Mouse (Mus musculus) limb, embryonic 13.5 days (tissue): Measurements from ENCODE around the gene Zfp791. TPM values are rescaled to one million over a fixed set of nuclear protein-coding genes. Genes with fewer than 3 reads are reported as not detected.
A peak's percentile ranks its signal among the peaks of the same experiment; 100 is the strongest.

ENCODE experiments used
- ATAC-seq: fragments of 200-750 bp; cut with Nextera tagmentation; 2 replicates; pipeline ENCODE4 v1.8.0; 2017; ENCODE audit warnings: low read depth, moderate number of reproducible peaks, moderate TSS enrichment; ENCODE audit not compliant: low FRiP score
- H3K27ac ChIP-seq: fragments of 300-500 bp; sonication (generic); 2 replicates; pipeline ENCODE4 v1.5.1; 2015; ENCODE audit warnings: inconsistent platforms, mild to moderate bottlenecking, moderate library complexity
- H3K27me3 ChIP-seq: fragments of 300-500 bp; sonication (generic); 2 replicates; pipeline ENCODE4 v1.6.1; 2015; ENCODE audit warnings: mild to moderate bottlenecking, inconsistent platforms
- H3K36me3 ChIP-seq: fragments of 300-500 bp; sonication (generic); 2 replicates; pipeline ENCODE4 v1.6.1; 2015; ENCODE audit warnings: inconsistent platforms, mild to moderate bottlenecking, moderate library complexity
- H3K4me1 ChIP-seq: fragments of 300-500 bp; sonication (generic); 2 replicates; pipeline ENCODE4 v1.6.1; 2015; ENCODE audit warnings: inconsistent platforms
- H3K4me2 ChIP-seq: fragments of 300-500 bp; sonication (generic); replicated peaks from 2 replicates; pipeline ENCODE4 v1.6.1; 2015; ENCODE audit warnings: inconsistent platforms, mild to moderate bottlenecking, moderate library complexity
- H3K4me3 ChIP-seq: fragments of 300-500 bp; sonication (generic); 2 replicates; pipeline ENCODE4 v1.5.1; 2015; ENCODE audit warnings: moderate library complexity, mild to moderate bottlenecking, inconsistent platforms
- H3K9ac ChIP-seq: fragments of 300-500 bp; sonication (generic); 2 replicates; pipeline ENCODE4 v1.6.1; 2015; ENCODE audit warnings: mild to moderate bottlenecking, inconsistent platforms
- H3K9me3 ChIP-seq: fragments of 300-500 bp; sonication (generic); 2 replicates; pipeline ENCODE4 v1.6.1; 2016; ENCODE audit warnings: inconsistent platforms
- WGBS: fragments of 180-500 bp; shearing (Covaris S2); methylation state at CpG from one replicate; pipeline ENCODE4 v1.1.7; 2015; 5-methylcytosine and 5-hydroxymethylcytosine counted together
- microRNA-seq: library from miRNA; unstranded; fragments of <30 nt; microRNA quantifications from one replicate; pipeline ENCODE4, GENCODE M21; 2016
- polyA plus RNA-seq: library from polyadenylated mRNA; unstranded; fragments of >200 nt; fragmentation: Nextera tagmentation; extraction: Ambion mirVana; gene quantifications from 2 replicates; pipeline ENCODE4 v1.2.1, GENCODE M21; 2015

Gene Zfp791
- polyA plus RNA-seq, 1 experiment from 2014 or later: 3.4 TPM

- H3K4me3 ChIP-seq: no peak within 1 kb of the TSS
- H3K4me1 ChIP-seq: peaks cover 13% of the 10 kb centered on the region
- ATAC-seq: no peak
- no peaks in the 10 kb centered on the region for H3K9me3 ChIP-seq
- peaks cover 25% of the 10 kb centered on the region for H3K36me3 ChIP-seq
- H3K27me3 ChIP-seq: no peaks in the 10 kb centered on the region
- H3K4me2 ChIP-seq: no peak within 1 kb of the TSS
- H3K27ac ChIP-seq: no peak within 1 kb of the TSS
- no peak within 1 kb of the TSS for H3K9ac ChIP-seq
These were observed 54.9 kb downstream of the Zfp791 start, which contains the start of gene Gm5741 for GRCm38 (mm10) chr8:85067982-85068381. Gm5741 (minus strand) TSS chr8:85067982.

- Histone ChIP-seq H3K9me3 (no peaks in the 10 kb centered on the region), H3K4me1 (peaks cover 5% of the 10 kb centered on the region), H3K27me3 (no peaks in the 10 kb centered on the region), H3K36me3 (peaks cover 34% of the 10 kb centered on the region), H3K4me2 (no peak overlapping the region), H3K9ac (no peak overlapping the region), H3K27ac (no peak overlapping the region), H3K4me3 (no peak overlapping the region)
- ATAC-seq: no peak
- WGBS: 93% methylated on average over 2 of the region's 2 CpGs
These were observed 55.7 kb downstream of the Zfp791 start for GRCm38 (mm10) chr8:85067155-85067554.

GRCm38 (mm10) chr8:85065213-85065612 lies 57.7 kb downstream of the Zfp791 start:
- WGBS: 24% methylated on average over 2 of the region's 2 CpGs

GRCm38 (mm10) chr8:85062603-85063002 lies 60.3 kb downstream of the Zfp791 start:
- WGBS: 95% methylated on average over 4 of the region's 4 CpGs
- Histone ChIP-seq H3K4me2 (no peak overlapping the region), H3K4me3 (no peak overlapping the region), H3K27ac (no peak overlapping the region), H3K36me3 (peaks cover 36% of the 10 kb centered on the region), H3K27me3 (no peaks in the 10 kb centered on the region), H3K9ac (no peak overlapping the region), H3K4me1 (peaks cover 11% of the 10 kb centered on the region), H3K9me3 (no peaks in the 10 kb centered on the region)
- no peak for ATAC-seq

More at GRCm38 (mm10) chr8:85065213-85065612, 57.7 kb downstream of the Zfp791 start:
- no peak overlapping the region for H3K4me2 ChIP-seq
- no peak overlapping the region for H3K4me3 ChIP-seq
- H3K36me3 ChIP-seq: peaks cover 35% of the 10 kb centered on the region
- no peaks in the 10 kb centered on the region for H3K27me3 ChIP-seq
- H3K4me1 ChIP-seq: peaks cover 10% of the 10 kb centered on the region
- no peaks in the 10 kb centered on the region for H3K9me3 ChIP-seq
- H3K27ac ChIP-seq: no peak overlapping the region
- no peak overlapping the region for H3K9ac ChIP-seq
- no peak for ATAC-seq

- no peaks in the 10 kb centered on the region for H3K27me3 ChIP-seq
- H3K36me3 ChIP-seq: peaks cover 42% of the 10 kb centered on the region
- peak within 1 kb of the TSS; percentile 86 for H3K4me3 ChIP-seq
- H3K9ac ChIP-seq: peak within 1 kb of the TSS; percentile 85
- WGBS: under 1% methylated on average over 52 of the region's 53 CpGs
- H3K27ac ChIP-seq: no peak within 1 kb of the TSS
- H3K9me3 ChIP-seq: no peaks in the 10 kb centered on the region
- H3K4me2 ChIP-seq: peak within 1 kb of the TSS; percentile 83
- peak; percentile 91 for ATAC-seq
- peaks cover 11% of the 10 kb centered on the region for H3K4me1 ChIP-seq
These were observed 62.8 kb downstream of the Zfp791 start, which contains the start of gene Fbxw9 for GRCm38 (mm10) chr8:85059879-85060616. Fbxw9 (plus strand) TSS chr8:85060055.

Small RNA genes within 50 kb of the gene (microRNA-seq; reads per million reads assigned to microRNA genes)
- 1.9 reads per million, percentile 3 among the genes with 10 or more reads in this experiment for gene Gm23388
- gene Mir7070: not detected

Other genes starting within 250 kb of the Zfp791 start
- 41.7 and 42.1 TPM in 2 replicates for gene Gcdh, start 229.2 kb downstream of the Zfp791 start, polyA plus RNA-seq
- gene Klf1, start 221.2 kb downstream of the Zfp791 start, polyA plus RNA-seq: 2.4 and 4.4 TPM in 2 replicates
- gene Dnase2a, start 214.5 kb downstream of the Zfp791 start, polyA plus RNA-seq: 16.4 and 18.5 TPM in 2 replicates
- 0.32 and 0.55 TPM in 2 replicates for gene Mast1, start 185.7 kb downstream of the Zfp791 start, polyA plus RNA-seq
- gene Rtbdn, start 176.1 kb downstream of the Zfp791 start, polyA plus RNA-seq: 0.20 and 0.47 TPM in 2 replicates
- not detected in 2 replicates for gene Gm49661, start 153.7 kb downstream of the Zfp791 start, polyA plus RNA-seq
- 961 and 978 TPM in 2 replicates for gene Prdx2, start 153.5 kb downstream of the Zfp791 start, polyA plus RNA-seq
- gene Rnaseh2a, start 153.3 kb downstream of the Zfp791 start, polyA plus RNA-seq: 90.9 and 93.2 TPM in 2 replicates
- gene Junb, start 144.4 kb downstream of the Zfp791 start, polyA plus RNA-seq: 8.2 and 8.4 TPM in 2 replicates
- gene Hook2, start 132.5 kb downstream of the Zfp791 start, polyA plus RNA-seq: 18.6 and 18.8 TPM in 2 replicates
- not detected in 2 replicates for gene Best2, start 108.6 kb downstream of the Zfp791 start, polyA plus RNA-seq
- gene Asna1, start 97.8 kb downstream of the Zfp791 start, polyA plus RNA-seq: 132 TPM in 2 replicates
- 114 and 132 TPM in 2 replicates for gene Trir, start 96.3 kb downstream of the Zfp791 start, polyA plus RNA-seq
- gene Tnpo2, start 86.2 kb downstream of the Zfp791 start, polyA plus RNA-seq: 31.0 and 32.2 TPM in 2 replicates
- 31.6 and 32.2 TPM in 2 replicates for gene Fbxw9, start 63.0 kb downstream of the Zfp791 start, polyA plus RNA-seq
- gene Gm5741, start 55.1 kb downstream of the Zfp791 start, polyA plus RNA-seq: 0.75 and 0.76 TPM in 2 replicates
- 60.0 and 60.5 TPM in 2 replicates for gene Dhps, start 51.3 kb downstream of the Zfp791 start, polyA plus RNA-seq
- gene Wdr83os, start 42.4 kb downstream of the Zfp791 start, polyA plus RNA-seq: 111 and 127 TPM in 2 replicates
- 43.0 and 45.1 TPM in 2 replicates for gene Wdr83, start 41.8 kb downstream of the Zfp791 start, polyA plus RNA-seq
- gene Man2b1, start 39.8 kb downstream of the Zfp791 start, polyA plus RNA-seq: 29.2 and 32.2 TPM in 2 replicates
- gene Cks1brt, start 28.8 kb upstream of the Zfp791 start, polyA plus RNA-seq: not detected in 2 replicates
- gene Olfr371, start 102.9 kb upstream of the Zfp791 start, polyA plus RNA-seq: not detected in 2 replicates
- gene Orc6, start 176.5 kb upstream of the Zfp791 start, polyA plus RNA-seq: 109 and 116 TPM in 2 replicates
- 128 and 136 TPM in 2 replicates for gene Vps35, start 176.7 kb upstream of the Zfp791 start, polyA plus RNA-seq